Mouse (Mus musculus) midbrain, embryonic 14.5 days (tissue): ENCODE data around the gene Notch4. TPM values are rescaled to one million over a fixed set of nuclear protein-coding genes. Genes with fewer than 3 reads are reported as not detected.

Experiments used
- ATAC-seq: fragments of 200-750 bp; cut with Nextera tagmentation; 2 replicates; pipeline ENCODE4 v1.8.0; 2017; ENCODE audit warnings: moderate number of reproducible peaks, moderate library complexity; ENCODE audit not compliant: low FRiP score, low TSS enrichment
- DNase-seq: peaks from one replicate; pipeline ENCODE4 v3.0.0-alpha.2; 2015
- H3K27ac ChIP-seq: fragments of 300-500 bp; sonication (generic); replicated peaks from 2 replicates; pipeline ENCODE4 v1.5.1; 2014; ENCODE audit warnings: mild to moderate bottlenecking, low read depth, low read length, moderate library complexity
- H3K27me3 ChIP-seq: fragments of 300-500 bp; sonication (generic); 2 replicates; pipeline ENCODE4 v1.6.1; 2014; ENCODE audit warnings: low read length, control low read depth, mixed read lengths; ENCODE audit not compliant: control insufficient read depth, insufficient read depth
- H3K36me3 ChIP-seq: fragments of 300-500 bp; sonication (generic); 2 replicates; pipeline ENCODE4 v1.6.1; 2014; ENCODE audit warnings: low read length, control low read depth; ENCODE audit not compliant: control insufficient read depth, insufficient read depth
- H3K4me1 ChIP-seq: fragments of 300-500 bp; sonication (generic); 2 replicates; pipeline ENCODE4 v1.6.1; 2014; ENCODE audit warnings: mild to moderate bottlenecking, antibody characterized with exemption, low read length, control low read depth; ENCODE audit not compliant: control insufficient read depth, insufficient read depth
- H3K4me2 ChIP-seq: fragments of 300-500 bp; sonication (generic); 2 replicates; pipeline ENCODE4 v1.6.1; 2014; ENCODE audit warnings: mild to moderate bottlenecking, low read length, moderate library complexity
- H3K4me3 ChIP-seq: fragments of 300-500 bp; sonication (generic); replicated peaks from 2 replicates; pipeline ENCODE4 v1.5.1; 2014; ENCODE audit warnings: low read depth, low read length
- H3K9ac ChIP-seq: fragments of 300-500 bp; sonication (generic); replicated peaks from 2 replicates; pipeline ENCODE4 v1.6.1; 2014; ENCODE audit warnings: mild to moderate bottlenecking, low read length, moderate library complexity
- H3K9me3 ChIP-seq: fragments of 300-500 bp; sonication (generic); 2 replicates; pipeline ENCODE4 v1.6.1; 2016; ENCODE audit warnings: low read length, control low read depth, mixed read lengths; ENCODE audit not compliant: control insufficient read depth
- WGBS: fragments of 180-500 bp; shearing (Covaris S2); extraction: QIAGEN DNeasy Blood & Tissue Kit; methylation state at CpG from one replicate; pipeline ENCODE4 v1.1.7; 2014; 5-methylcytosine and 5-hydroxymethylcytosine counted together
- polyA plus RNA-seq: library from polyadenylated mRNA; unstranded; fragments of >200 nt; fragmentation: Nextera tagmentation; extraction: Ambion mirVana; gene quantifications from 2 replicates; pipeline ENCODE4 v1.2.1, GENCODE M21; 2014

The Notch4 gene
- polyA plus RNA-seq, 1 experiment from 2014 or later = 10.3 TPM

DNA sequence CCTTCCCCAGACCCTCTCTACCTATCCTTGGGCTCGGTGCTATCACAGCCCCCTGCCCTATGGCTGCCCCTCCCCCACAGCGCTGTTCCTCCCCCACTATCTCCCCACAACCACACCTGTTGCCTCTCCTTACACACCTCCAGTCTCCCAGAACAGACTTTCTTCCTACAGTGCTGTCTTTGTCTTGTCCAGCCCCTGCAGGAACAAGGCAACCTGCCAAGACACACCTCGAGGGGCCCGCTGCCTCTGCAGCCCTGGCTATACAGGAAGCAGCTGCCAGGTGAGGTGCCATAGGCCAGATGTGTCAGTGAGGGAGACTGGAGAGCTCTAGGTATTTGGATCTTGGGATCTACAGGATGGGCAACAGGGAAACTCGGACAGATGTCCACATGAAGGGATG, 12.5 kb downstream of the Notch4 start:
- H3K9me3 ChIP-seq = no peaks in the 10 kb centered on the region
- WGBS = 71% methylated on average over 5 of the region's 5 CpGs
- no peak overlapping the region for H3K4me2 ChIP-seq
- no peak overlapping the region for H3K27ac ChIP-seq
- DNase-seq (no peak), ATAC-seq (no peak)
- H3K4me3 ChIP-seq = no peak overlapping the region
- no peaks in the 10 kb centered on the region for H3K36me3 ChIP-seq
- no peaks in the 10 kb centered on the region for H3K4me1 ChIP-seq
- H3K9ac ChIP-seq = no peak overlapping the region
- H3K27me3 ChIP-seq = no peaks in the 10 kb centered on the region

DNA sequence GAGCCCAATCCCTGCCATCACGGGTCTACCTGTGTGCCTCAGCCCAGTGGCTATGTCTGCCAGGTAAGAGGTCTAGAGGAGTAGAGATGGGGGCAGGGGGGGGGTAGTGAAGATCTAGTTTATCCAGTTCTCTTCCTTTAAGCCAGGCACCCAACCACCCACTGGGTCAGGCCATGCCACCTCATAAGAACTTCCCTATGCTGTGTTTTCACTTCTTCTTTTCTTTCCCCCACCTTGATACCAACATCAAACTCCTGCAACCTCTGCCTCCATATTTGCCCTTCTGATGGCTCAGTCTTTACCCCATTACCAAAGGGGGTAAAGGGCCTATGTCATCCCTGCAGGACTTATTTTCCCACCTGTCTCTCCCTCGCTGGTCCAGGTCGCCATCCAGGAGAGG, 14.0 kb downstream of the Notch4 start:
- Histone ChIP-seq H3K9ac (no peak overlapping the region), H3K27me3 (no peaks in the 10 kb centered on the region), H3K4me1 (no peaks in the 10 kb centered on the region), H3K27ac (no peak overlapping the region), H3K9me3 (no peaks in the 10 kb centered on the region), H3K4me2 (no peak overlapping the region), H3K4me3 (no peak overlapping the region), H3K36me3 (no peaks in the 10 kb centered on the region)
- 91% methylated on average over 3 of the region's 3 CpGs for WGBS
- no peak for DNase-seq
- no peak for ATAC-seq

DNA sequence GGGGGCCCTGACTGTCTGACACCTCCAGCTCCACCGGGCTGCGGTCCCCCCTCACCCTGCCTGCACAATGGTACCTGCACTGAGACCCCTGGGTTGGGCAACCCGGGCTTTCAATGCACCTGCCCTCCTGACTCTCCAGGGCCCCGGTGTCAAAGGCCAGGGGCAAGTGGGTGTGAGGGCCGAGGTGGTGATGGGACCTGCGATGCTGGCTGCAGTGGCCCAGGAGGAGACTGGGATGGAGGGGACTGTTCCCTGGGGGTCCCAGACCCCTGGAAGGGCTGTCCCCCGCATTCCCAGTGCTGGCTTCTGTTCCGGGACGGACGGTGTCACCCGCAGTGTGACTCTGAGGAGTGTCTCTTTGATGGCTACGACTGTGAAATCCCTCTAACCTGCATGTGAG, 18.5 kb downstream of the Notch4 start:
- 88% methylated on average over 12 of the region's 12 CpGs for WGBS
- no peak for DNase-seq

DNA sequence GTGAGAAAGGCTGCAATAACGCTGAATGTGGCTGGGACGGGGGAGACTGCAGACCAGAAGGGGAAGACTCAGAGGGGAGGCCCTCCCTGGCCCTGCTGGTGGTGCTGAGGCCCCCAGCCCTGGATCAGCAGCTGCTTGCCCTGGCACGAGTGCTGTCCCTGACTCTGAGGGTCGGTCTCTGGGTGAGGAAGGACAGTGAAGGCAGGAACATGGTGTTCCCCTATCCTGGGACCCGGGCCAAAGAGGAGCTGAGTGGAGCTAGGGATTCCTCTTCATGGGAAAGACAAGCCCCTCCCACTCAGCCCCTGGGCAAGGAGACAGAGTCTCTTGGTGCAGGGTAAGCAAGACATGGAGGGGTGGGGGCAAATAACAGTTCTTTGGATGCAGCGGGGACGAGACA, 19.3 kb downstream of the Notch4 start:
- Histone ChIP-seq H3K27ac (no peak overlapping the region), H3K4me3 (no peak overlapping the region), H3K4me1 (peaks cover 20% of the 10 kb centered on the region), H3K4me2 (no peak overlapping the region), H3K9ac (no peak overlapping the region), H3K9me3 (no peaks in the 10 kb centered on the region), H3K27me3 (no peaks in the 10 kb centered on the region), H3K36me3 (no peaks in the 10 kb centered on the region)
- no peak for ATAC-seq
- no peak for DNase-seq
- WGBS = 60% methylated on average over 7 of the region's 7 CpGs

More for the DNA sequence above, 18.5 kb downstream of the Notch4 start:
- peaks cover 14% of the 10 kb centered on the region for H3K4me1 ChIP-seq
- H3K27ac ChIP-seq = no peak overlapping the region
- no peaks in the 10 kb centered on the region for H3K9me3 ChIP-seq
- no peak overlapping the region for H3K4me2 ChIP-seq
- no peaks in the 10 kb centered on the region for H3K27me3 ChIP-seq
- H3K36me3 ChIP-seq = no peaks in the 10 kb centered on the region
- no peak overlapping the region for H3K4me3 ChIP-seq
- H3K9ac ChIP-seq = no peak overlapping the region
- no peak for ATAC-seq

DNA sequence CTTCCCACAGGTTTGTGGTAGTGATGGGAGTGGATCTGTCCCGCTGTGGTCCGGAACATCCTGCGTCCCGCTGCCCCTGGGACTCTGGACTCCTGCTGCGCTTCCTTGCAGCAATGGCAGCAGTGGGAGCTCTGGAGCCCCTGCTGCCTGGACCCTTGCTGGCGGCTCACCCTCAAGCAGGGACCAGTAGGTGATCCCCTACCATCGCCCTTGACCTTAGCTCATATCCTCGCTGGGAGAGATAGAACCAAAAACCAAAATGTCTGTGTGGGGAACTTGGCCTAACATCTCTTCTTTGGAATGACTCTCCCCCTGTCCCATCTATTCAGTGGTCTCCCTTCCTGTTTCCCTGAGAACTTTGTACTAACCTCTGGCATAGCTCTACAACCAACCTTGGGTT, 19.8 kb downstream of the Notch4 start:
- Histone ChIP-seq H3K9ac (no peak overlapping the region), H3K4me1 (peaks cover 24% of the 10 kb centered on the region), H3K4me2 (no peak overlapping the region), H3K27ac (no peak overlapping the region), H3K9me3 (no peaks in the 10 kb centered on the region), H3K27me3 (no peaks in the 10 kb centered on the region), H3K4me3 (no peak overlapping the region), H3K36me3 (no peaks in the 10 kb centered on the region)
- DNase-seq (no peak), ATAC-seq (no peak)
- WGBS = 83% methylated on average over 8 of the region's 8 CpGs

DNA sequence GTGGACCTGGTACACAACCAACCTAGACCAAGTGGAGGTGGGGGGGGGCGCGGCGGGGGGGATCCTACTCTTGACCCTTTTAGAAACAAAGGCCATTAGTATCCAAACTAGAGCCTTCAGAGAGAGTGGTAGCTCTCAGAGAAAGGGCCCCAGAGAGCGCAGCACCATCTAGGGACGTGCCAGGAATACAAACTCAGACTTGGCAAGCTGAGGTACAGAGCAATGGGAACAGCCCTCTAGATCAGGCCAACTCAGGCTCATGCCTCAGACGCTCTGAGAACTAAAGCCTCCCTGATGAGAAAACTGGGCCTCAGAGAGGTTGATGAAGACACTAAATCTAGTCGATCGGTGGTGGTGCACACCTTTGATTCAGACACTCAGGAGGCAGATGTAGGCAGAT, 21.1 kb downstream of the Notch4 start:
- H3K27ac ChIP-seq = peak overlapping the region; percentile 99; the same call in 1 of the 2 replicates
- H3K9me3 ChIP-seq = no peaks in the 10 kb centered on the region
- no peaks in the 10 kb centered on the region for H3K36me3 ChIP-seq
- peaks cover 30% of the 10 kb centered on the region for H3K4me1 ChIP-seq
- no peak overlapping the region for H3K4me3 ChIP-seq
- H3K27me3 ChIP-seq = no peaks in the 10 kb centered on the region
- H3K4me2 ChIP-seq = no peak overlapping the region
- WGBS = 87% methylated on average over 8 of the region's 8 CpGs
- no peak overlapping the region for H3K9ac ChIP-seq
- ATAC-seq (no peak), DNase-seq (no peak)

DNA sequence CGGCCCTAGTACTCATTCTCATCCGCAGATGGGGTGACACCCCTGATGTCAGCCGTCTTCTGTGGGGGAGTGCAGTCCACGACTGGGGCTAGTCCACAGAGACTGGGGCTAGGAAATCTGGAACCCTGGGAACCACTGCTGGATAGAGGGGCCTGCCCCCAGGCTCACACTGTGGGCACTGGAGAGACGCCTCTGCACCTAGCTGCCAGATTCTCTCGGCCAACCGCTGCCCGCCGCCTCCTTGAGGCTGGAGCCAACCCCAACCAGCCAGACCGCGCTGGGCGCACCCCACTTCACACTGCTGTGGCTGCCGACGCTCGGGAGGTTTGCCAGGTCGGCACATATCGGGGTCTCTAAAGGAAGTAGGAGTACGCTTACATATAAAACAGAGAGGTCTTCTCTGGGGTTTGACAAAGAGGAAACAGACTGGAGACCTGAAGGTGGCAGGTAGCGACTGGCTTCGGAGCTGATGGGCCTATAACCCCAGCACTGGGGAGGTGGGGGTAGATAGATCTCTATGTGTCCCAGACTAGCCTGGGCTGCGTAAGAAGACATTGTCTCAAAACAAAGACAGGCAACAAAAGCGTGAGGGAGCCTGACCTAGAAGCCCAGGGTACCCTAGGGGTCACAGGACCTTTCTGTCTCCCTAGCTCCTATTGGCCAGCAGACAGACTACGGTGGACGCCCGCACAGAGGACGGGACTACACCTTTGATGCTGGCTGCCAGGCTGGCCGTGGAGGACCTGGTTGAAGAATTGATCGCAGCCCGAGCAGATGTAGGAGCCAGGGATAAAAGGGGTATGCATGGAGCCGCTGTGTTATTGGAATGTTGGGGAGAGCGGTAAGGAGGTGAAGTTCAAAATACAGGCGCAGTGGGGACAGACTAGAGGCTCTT, 22.1 kb downstream of the Notch4 start:
- ATAC-seq (peak; percentile 4; the same call in 1 of the 2 replicates), DNase-seq (peak; percentile 64)
- Histone ChIP-seq H3K36me3 (no peaks in the 10 kb centered on the region), H3K4me3 (peak overlapping the region; percentile 69), H3K9ac (peak overlapping the region; percentile 85), H3K4me1 (peaks cover 39% of the 10 kb centered on the region), H3K9me3 (no peaks in the 10 kb centered on the region), H3K4me2 (peak overlapping the region; percentile 98), H3K27ac (peak overlapping the region; percentile 99), H3K27me3 (no peaks in the 10 kb centered on the region)
- WGBS = 12% methylated on average over 32 of the region's 32 CpGs

DNA sequence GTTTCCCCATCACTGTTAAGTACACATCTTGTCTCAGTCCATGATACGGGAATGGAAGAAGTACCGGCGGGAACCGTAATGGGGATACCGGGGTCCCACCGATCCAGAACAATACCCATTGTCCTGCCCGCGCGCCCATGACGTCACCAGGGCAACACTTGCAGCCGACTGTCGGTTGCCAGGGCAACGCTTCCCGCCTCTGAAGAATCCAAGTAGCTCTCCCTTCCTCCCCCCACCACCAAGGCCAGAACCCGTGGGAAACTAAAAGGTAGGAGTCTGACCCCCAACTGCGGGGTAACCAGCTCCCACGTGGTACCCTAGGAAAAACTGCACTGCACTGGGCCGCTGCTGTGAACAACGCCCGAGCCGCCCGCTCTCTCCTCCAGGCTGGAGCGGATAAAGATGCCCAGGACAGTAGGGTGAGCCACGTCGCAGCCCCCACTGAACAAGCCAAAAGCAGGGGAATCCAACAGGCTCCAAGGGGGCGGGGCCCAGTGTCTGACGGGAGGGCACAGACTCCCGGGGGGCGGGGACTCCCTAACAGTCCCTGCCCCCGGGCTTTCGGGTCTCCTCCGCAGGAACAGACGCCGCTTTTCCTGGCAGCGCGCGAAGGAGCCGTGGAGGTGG, 22.8 kb downstream of the Notch4 start:
- under 1% methylated on average over 38 of the region's 38 CpGs for WGBS
- Histone ChIP-seq H3K4me2 (peak overlapping the region; percentile 98), H3K4me1 (peaks cover 43% of the 10 kb centered on the region), H3K36me3 (no peaks in the 10 kb centered on the region), H3K4me3 (peak overlapping the region; percentile 69), H3K27me3 (no peaks in the 10 kb centered on the region), H3K27ac (peak overlapping the region; percentile 99), H3K9ac (peak overlapping the region; percentile 85), H3K9me3 (no peaks in the 10 kb centered on the region)
- ATAC-seq = peak; percentile 79
- DNase-seq = peak; percentile 97
